ENCODE assay signal across 8 mouse cellular contexts in genomic region chr4:127169346-127170221, GRCm38 (mm10). TPM values are rescaled to one million over a fixed set of nuclear protein-coding genes. Genes with fewer than 3 reads are reported as not detected.
DNase-seq lines count a peak whose midpoint lies in the region; ATAC-seq and TF ChIP-seq lines count a peak whose summit lies in the region.

No protein-coding gene starts in this region.

- H3K27ac ChIP-seq in neural tube, embryonic 11.5 days (ENCODE audit: low read depth, low read length) = peak overlapping the region; percentile 39; the same call in 1 of the 2 replicates
- peak overlapping the region; percentile 90 for H3K27ac ChIP-seq in hindbrain, embryonic 10.5 days
- H3K27ac ChIP-seq in liver, embryonic 11.5 days (ENCODE audit: low read depth, low read length) = no peak overlapping the region

- 3% methylated on average over 27 of the region's 51 CpGs for WGBS in neural tube, embryonic 11.5 days
- 2% methylated on average over 49 of the region's 51 CpGs for WGBS in hindbrain, embryonic 10.5 days
- 4% methylated on average over 48 of the region's 51 CpGs for WGBS in liver, embryonic 11.5 days

- ATAC-seq in neural tube, embryonic 11.5 days (ENCODE audit: insufficient read depth, low FRiP score, low TSS enrichment) = peak; percentile 54
- peak; percentile 55 for ATAC-seq in liver, embryonic 11.5 days (replicated peaks; ENCODE audit: low FRiP score)

- peak overlapping the region; percentile 82 for H3K4me3 ChIP-seq in neural tube, embryonic 11.5 days (ENCODE audit: low read depth, low read length)
- H3K4me3 ChIP-seq in hindbrain, embryonic 10.5 days = peak overlapping the region; percentile 74
- H3K4me3 ChIP-seq in liver, embryonic 11.5 days (ENCODE audit: low read depth, low read length) = peak overlapping the region; percentile 63

- peaks cover 15% of the 10 kb centered on the region for H3K27me3 ChIP-seq in neural tube, embryonic 11.5 days (ENCODE audit: control insufficient read depth, insufficient read depth, low read length)
- peaks cover 69% of the 10 kb centered on the region for H3K27me3 ChIP-seq in hindbrain, embryonic 10.5 days (ENCODE audit: insufficient read depth, poor library complexity, severe bottlenecking)
- H3K27me3 ChIP-seq in liver, embryonic 11.5 days (replicated peaks; ENCODE audit: control insufficient read depth, insufficient read depth, low read length) = peaks cover 61% of the 10 kb centered on the region
- 0 out of 2 replicates have a peak, but pooled peaks cover 4% of the 10 kb centered on the region for H3K27me3 ChIP-seq in splenic B cell, adult 2 months (ENCODE audit: control insufficient read depth, insufficient read depth, low read length, poor library complexity, severe bottlenecking)

- TF ChIP-seq CTCF in brain, embryonic 14.5 days (IDR thresholded peaks at IDR 0.05; ENCODE audit: borderline replicate concordance, extremely low read depth, insufficient read depth, insufficient read length) = no peak

- H3K9ac ChIP-seq in neural tube, embryonic 11.5 days (ENCODE audit: low read length) = peak overlapping the region; percentile 84
- peak overlapping the region; percentile 46 for H3K9ac ChIP-seq in liver, embryonic 11.5 days (ENCODE audit: low read depth, low read length)

- no peaks in the 10 kb centered on the region for H3K9me3 ChIP-seq in neural tube, embryonic 11.5 days (ENCODE audit: control insufficient read depth, low read length)
- H3K9me3 ChIP-seq in hindbrain, embryonic 10.5 days = no peaks in the 10 kb centered on the region
- no peaks in the 10 kb centered on the region for H3K9me3 ChIP-seq in liver, embryonic 11.5 days (ENCODE audit: control insufficient read depth, low read length)

- H3K36me3 ChIP-seq in neural tube, embryonic 11.5 days (ENCODE audit: control insufficient read depth, insufficient read depth, low read length) = no peaks in the 10 kb centered on the region
- no peaks in the 10 kb centered on the region for H3K36me3 ChIP-seq in hindbrain, embryonic 10.5 days
- H3K36me3 ChIP-seq in liver, embryonic 11.5 days (ENCODE audit: control insufficient read depth, insufficient read depth, low read length) = no peaks in the 10 kb centered on the region
- H3K36me3 ChIP-seq in splenic B cell, adult 2 months (ENCODE audit: control insufficient read depth, insufficient read depth, low read length, poor library complexity, severe bottlenecking) = no peaks in the 10 kb centered on the region

- peaks cover 3% of the 10 kb centered on the region; the same call in 1 of the 2 replicates for H3K4me1 ChIP-seq in neural tube, embryonic 11.5 days (ENCODE audit: control insufficient read depth, insufficient read depth, low read length)
- peaks cover 54% of the 10 kb centered on the region for H3K4me1 ChIP-seq in hindbrain, embryonic 10.5 days (replicated peaks)
- peaks cover 8% of the 10 kb centered on the region for H3K4me1 ChIP-seq in liver, embryonic 11.5 days (replicated peaks; ENCODE audit: control insufficient read depth, insufficient read depth, low read length)

- no peak for TF ChIP-seq POLR2A in brain, embryonic 14.5 days (IDR thresholded peaks at IDR 0.05; ENCODE audit: borderline replicate concordance, extremely low read depth, insufficient read depth, insufficient read length, poor library complexity, severe bottlenecking)

- peak overlapping the region; percentile 99 for H3K4me2 ChIP-seq in neural tube, embryonic 11.5 days (ENCODE audit: low read depth)
- peak overlapping the region; percentile 94 for H3K4me2 ChIP-seq in liver, embryonic 11.5 days

- no peak for DNase-seq in neural tube, embryonic 11.5 days (ENCODE audit: low spot score)
- DNase-seq in neural tube, embryonic 10.5 days (ENCODE audit: extremely low spot score, low spot score) = no peak
- DNase-seq in brain, embryonic 14.5 days (ENCODE audit: low read depth) = peak; percentile 47
- peak; percentile 38 for DNase-seq in embryo, embryonic 9.5 days (ENCODE audit: extremely low spot score)
- DNase-seq in hindbrain, embryonic 10.5 days (ENCODE audit: low spot score) = peak; percentile 60
- peak; percentile 47 for DNase-seq in liver, embryonic 11.5 days (ENCODE audit: low spot score)
- DNase-seq in splenic B cell, adult 2 months (ENCODE audit: low read depth, low spot score) = peak; percentile 41
- no peak for DNase-seq in urinary bladder, postnatal 36 days (ENCODE audit: low spot score in 2 of 2)

RNA-seq across cellular contexts. Expression of gene Dlgap3, which starts 0.6 kb away (rescaled TPM):
- 5.6 and 5.7 TPM in 2 replicates for polyA plus RNA-seq in neural tube, embryonic 11.5 days (2014; fragmentation: Nextera tagmentation; extraction: Ambion mirVana)
- 27.0 and 42.7 TPM in 2 replicates for polyA plus RNA-seq in brain, embryonic 14.5 days (2012; rRNA removed)
- polyA plus RNA-seq in hindbrain, embryonic 10.5 days (2016; fragmentation: Nextera tagmentation; extraction: Ambion mirVana) = 3.7 and 7.9 TPM in 2 replicates
- polyA plus RNA-seq in liver, embryonic 11.5 days (2014; fragmentation: Nextera tagmentation; extraction: Ambion mirVana) = 1.1 and 1.4 TPM in 2 replicates

RNA-seq across cellular contexts. Expression of gene Tmem35b, which starts 46.1 kb away (rescaled TPM):
- 11.7 and 13.5 TPM in 2 replicates for polyA plus RNA-seq in neural tube, embryonic 11.5 days (2014; fragmentation: Nextera tagmentation; extraction: Ambion mirVana)
- 15.9 and 23.1 TPM in 2 replicates for polyA plus RNA-seq in brain, embryonic 14.5 days (2012; rRNA removed)
- polyA plus RNA-seq in hindbrain, embryonic 10.5 days (2016; fragmentation: Nextera tagmentation; extraction: Ambion mirVana) = 17.0 and 17.1 TPM in 2 replicates
- polyA plus RNA-seq in liver, embryonic 11.5 days (2014; fragmentation: Nextera tagmentation; extraction: Ambion mirVana) = 11.7 and 14.1 TPM in 2 replicates

Comparison
In these comparisons a context has a peak if more than half of its experiments do, and no peak if none do; other contexts are left out.
1. DNase-seq: peak in brain, embryonic 14.5 days (single experiment), embryo, embryonic 9.5 days (single experiment), hindbrain, embryonic 10.5 days (single experiment), liver, embryonic 11.5 days (single experiment) and splenic B cell, adult 2 months (single experiment); none in neural tube, embryonic 11.5 days (single experiment), neural tube, embryonic 10.5 days (single experiment) and urinary bladder, postnatal 36 days (0 of 2).
2. Peak in every context shown above with its lines, with median percentiles within 50 percentile points of each other: H3K4me3 ChIP-seq.